Mouse (Mus musculus) thymus, adult 2 months (tissue): Measurements from ENCODE around the gene Ly86. TPM values are rescaled to one million over a fixed set of nuclear protein-coding genes. Genes with fewer than 3 reads are reported as not detected.
A peak's percentile ranks its signal among the peaks of the same experiment; 100 is the strongest.

ENCODE experiments used
- DNase-seq: peaks from one replicate; pipeline ENCODE4 v3.0.0; 2021
- H3K27ac ChIP-seq: fragments of 200-500 bp; 2 replicates; pipeline ENCODE4 v1.5.1; 2012; ENCODE audit warnings: low read length, control low read depth; ENCODE audit not compliant: control insufficient read depth, insufficient read depth
- H3K27me3 ChIP-seq: fragments of 200-500 bp; 2 replicates; pipeline ENCODE4 v1.6.1; 2012; ENCODE audit warnings: mild to moderate bottlenecking, low read length, moderate library complexity, mixed read lengths; ENCODE audit not compliant: control insufficient read depth, insufficient read depth
- H3K36me3 ChIP-seq: fragments of 200-500 bp; 2 replicates; pipeline ENCODE4 v1.6.1; 2012; ENCODE audit warnings: mild to moderate bottlenecking, low read length, moderate library complexity; ENCODE audit not compliant: control insufficient read depth, insufficient read depth
- H3K4me1 ChIP-seq: fragments of 200-500 bp; replicated peaks from 2 replicates; pipeline ENCODE4 v1.6.1; 2012; ENCODE audit warnings: low read length; ENCODE audit not compliant: control insufficient read depth, insufficient read depth
- H3K4me3 ChIP-seq: fragments of 200-500 bp; 2 replicates; pipeline ENCODE4 v1.5.1; 2012; ENCODE audit warnings: mild to moderate bottlenecking, low read length, control low read depth, moderate library complexity; ENCODE audit not compliant: control insufficient read depth, insufficient read depth
- CTCF ChIP-seq: fragments of 200-500 bp; IDR thresholded peaks from 2 replicates; pipeline ENCODE4 v1.5.1; 2012; ENCODE audit warnings: mild to moderate bottlenecking, control low read depth, low read length, moderate library complexity, borderline replicate concordance; ENCODE audit not compliant: control insufficient read depth, poor library complexity, insufficient read depth; ENCODE audit errors: extremely low read depth
- POLR2A ChIP-seq: fragments of 200-500 bp; IDR thresholded peaks from 2 replicates; pipeline ENCODE4 v1.6.1; 2012; ENCODE audit warnings: mild to moderate bottlenecking, low read length, control low read depth, moderate library complexity; ENCODE audit not compliant: control insufficient read depth, poor library complexity, insufficient read depth; ENCODE audit errors: extremely low read depth
- WGBS: fragments of 180-500 bp; shearing (Covaris S2); methylation state at CpG from one replicate; pipeline ENCODE4 v1.1.7; 2018; 5-methylcytosine and 5-hydroxymethylcytosine counted together
- polyA plus RNA-seq: library from polyadenylated mRNA; depleted of rRNA; stranded (reverse); fragments of >200 nt; gene quantifications from 2 replicates; pipeline ENCODE4 v1.2.3, GENCODE M21; 2012

Ly86 gene
- polyA plus RNA-seq, 1 experiment = 14.2 TPM

- Histone ChIP-seq H3K4me3 (no peak overlapping the region), H3K36me3 (no peaks in the 10 kb centered on the region), H3K27ac (no peak overlapping the region), H3K4me1 (peaks cover 3% of the 10 kb centered on the region; the same call in 1 of the 2 replicates), H3K27me3 (no peaks in the 10 kb centered on the region)
- DNase-seq = no peak
- 95% methylated on average over 10 of the region's 10 CpGs for WGBS
- TF ChIP-seq CTCF (no peak), POLR2A (no peak)
Observed at GRCm38 (mm10) chr13:37459022-37459421, 114.0 kb downstream of the Ly86 start.

- no peak overlapping the region for H3K27ac ChIP-seq
- no peak overlapping the region for H3K4me3 ChIP-seq
- WGBS = 93% methylated on average over 28 of the region's 28 CpGs
- no peaks in the 10 kb centered on the region for H3K27me3 ChIP-seq
- peaks cover 3% of the 10 kb centered on the region; the same call in 1 of the 2 replicates for H3K4me1 ChIP-seq
- TF ChIP-seq CTCF (no peak), POLR2A (no peak)
- H3K36me3 ChIP-seq = no peaks in the 10 kb centered on the region
- DNase-seq = no peak
Observed at GRCm38 (mm10) chr13:37459957-37460930, 115.2 kb downstream of the Ly86 start.

GRCm38 (mm10) chr13:37462049-37462702 is 117.2 kb downstream of the Ly86 start:
- no peak for TF ChIP-seq POLR2A
- no peak for TF ChIP-seq CTCF
- no peak for DNase-seq
- H3K4me1 ChIP-seq = peaks cover 3% of the 10 kb centered on the region; the same call in 1 of the 2 replicates
- H3K36me3 ChIP-seq = no peaks in the 10 kb centered on the region
- WGBS = 60% methylated on average over 12 of the region's 12 CpGs
- H3K27me3 ChIP-seq = no peaks in the 10 kb centered on the region
- H3K4me3 ChIP-seq = no peak overlapping the region
- H3K27ac ChIP-seq = no peak overlapping the region

GRCm38 (mm10) chr13:37465710-37466109 is 120.7 kb downstream of the Ly86 start:
- TF ChIP-seq CTCF (no peak), POLR2A (no peak)
- no peak overlapping the region for H3K27ac ChIP-seq

GRCm38 (mm10) chr13:37467795-37468194 is 122.8 kb downstream of the Ly86 start:
- Histone ChIP-seq H3K27ac (no peak overlapping the region), H3K27me3 (no peaks in the 10 kb centered on the region), H3K4me1 (peaks cover 11% of the 10 kb centered on the region), H3K4me3 (no peak overlapping the region), H3K36me3 (no peaks in the 10 kb centered on the region)
- DNase-seq = peak; percentile 70
- no peak for TF ChIP-seq POLR2A
- TF ChIP-seq CTCF = no peak
- WGBS = 16% methylated on average over 8 of the region's 8 CpGs

More at GRCm38 (mm10) chr13:37465710-37466109, 120.7 kb downstream of the Ly86 start:
- Histone ChIP-seq H3K4me1 (peaks cover 8% of the 10 kb centered on the region), H3K36me3 (no peaks in the 10 kb centered on the region), H3K4me3 (no peak overlapping the region), H3K27me3 (no peaks in the 10 kb centered on the region)
- WGBS = 95% methylated on average over 6 of the region's 6 CpGs
- DNase-seq = no peak
